Mouse (Mus musculus): ENCODE measurements at regions not wholly inside any gene's neighbourhood (a gene's known extent, or its start where the extent isn't known, plus 50 kb on each side); places are given as distances from the start of the nearest gene placed in this dataset.

DNA sequence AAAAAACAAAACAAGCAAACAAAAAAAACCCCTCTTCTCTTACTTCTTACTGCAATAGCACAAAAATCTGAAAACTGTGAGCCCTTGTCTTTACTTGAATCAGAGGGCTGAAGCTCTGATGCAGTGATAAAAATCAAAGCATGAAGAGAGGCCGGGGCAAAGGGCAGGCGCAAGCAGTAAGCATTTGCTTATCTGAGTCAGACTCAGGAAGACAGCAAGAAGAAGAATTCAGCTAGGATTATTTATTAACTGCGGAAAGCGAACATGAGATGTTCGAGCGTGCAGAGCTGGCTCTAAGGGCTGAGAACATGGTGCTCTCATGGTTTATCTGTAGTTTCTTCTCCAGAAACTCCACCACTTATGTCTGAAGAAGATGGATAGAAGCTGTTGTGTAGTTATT, 163.4 kb upstream of the Sgcd start:
- no peak for DNase-seq (ENCODE audit: low read depth, low spot score)

DNA sequence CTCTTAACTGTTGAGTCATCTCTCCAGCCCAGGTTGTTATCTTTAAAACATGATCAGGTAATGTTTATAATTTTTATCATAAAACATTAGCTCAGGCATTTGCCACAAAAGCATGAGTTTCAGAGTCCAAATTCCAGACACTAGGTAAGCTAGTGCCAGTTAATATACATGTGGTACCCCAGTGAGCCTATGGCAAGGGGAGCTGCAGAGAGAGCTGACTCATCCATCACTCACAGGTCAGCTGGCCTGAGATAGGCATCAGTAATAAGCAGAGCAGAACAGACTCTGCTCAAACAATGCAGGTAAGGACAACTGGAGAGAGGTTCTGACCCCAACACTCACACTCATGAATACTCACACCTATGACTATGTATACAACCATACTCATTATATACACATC, 144.6 kb upstream of the Sgcd start:
- no peak for DNase-seq (ENCODE audit: low read depth, low spot score)

DNA sequence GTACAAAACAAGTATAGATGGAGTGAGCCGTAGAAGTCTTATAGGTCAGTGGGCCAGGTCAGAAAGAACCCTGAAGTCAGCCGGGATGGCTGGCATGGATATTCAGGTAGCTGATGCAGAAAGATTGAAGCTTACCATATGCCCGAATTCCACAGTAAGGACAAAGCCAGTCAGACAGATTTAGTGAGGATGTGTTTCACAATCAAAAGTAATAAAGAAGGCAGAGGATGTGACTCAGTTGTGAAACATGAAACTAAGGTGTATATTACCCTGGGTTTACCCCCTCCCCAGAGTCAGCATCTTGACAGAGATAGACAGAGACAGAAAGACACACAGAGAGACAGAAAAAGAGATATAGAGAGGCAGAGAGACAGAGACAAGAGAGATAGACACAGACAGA, 109.3 kb upstream of the Sgcd start:
- DNase-seq (ENCODE audit: low read depth, low spot score), result no peak

DNA sequence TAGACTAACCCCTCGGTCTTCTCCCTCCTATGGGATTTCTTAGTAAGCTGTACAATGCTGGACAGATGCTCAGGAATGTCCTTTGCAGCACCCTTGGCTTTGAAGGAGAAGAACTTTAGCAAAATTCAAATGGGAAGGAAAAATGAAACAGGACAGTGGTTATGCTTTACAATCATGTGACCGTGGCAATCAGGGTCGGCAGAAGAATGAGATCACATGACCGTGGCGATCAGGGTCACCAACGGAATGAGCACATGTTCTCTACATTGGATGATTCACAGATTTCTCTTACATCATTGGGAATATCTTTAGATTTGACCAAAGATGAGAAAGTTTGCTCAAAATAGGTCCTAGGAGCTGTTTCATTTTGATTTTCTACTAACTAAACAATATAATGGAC, 108.7 kb upstream of the Sgcd start:
- DNase-seq (ENCODE audit: low read depth, low spot score), result no peak

DNA sequence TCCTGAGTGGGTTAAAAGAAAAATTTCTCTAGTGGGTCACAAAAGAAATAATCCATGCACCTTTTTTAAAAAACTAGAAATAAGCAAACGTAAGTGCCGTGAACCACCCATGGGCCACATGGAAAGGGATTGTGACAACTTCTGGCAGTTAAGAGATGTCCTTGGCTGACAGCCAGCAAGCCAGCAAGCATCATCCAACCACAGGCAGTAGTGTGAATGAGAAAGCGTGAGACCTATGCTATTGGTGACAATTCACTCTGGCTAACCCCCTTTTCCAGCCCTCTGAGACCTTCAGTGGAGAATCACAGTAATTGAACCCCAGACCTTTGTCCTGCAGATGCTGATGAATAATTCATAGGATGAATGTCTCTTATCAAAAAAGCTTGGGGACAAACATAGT, 78.3 kb upstream of the Sgcd start:
- no peak for DNase-seq (ENCODE audit: low read depth, low spot score)

DNA sequence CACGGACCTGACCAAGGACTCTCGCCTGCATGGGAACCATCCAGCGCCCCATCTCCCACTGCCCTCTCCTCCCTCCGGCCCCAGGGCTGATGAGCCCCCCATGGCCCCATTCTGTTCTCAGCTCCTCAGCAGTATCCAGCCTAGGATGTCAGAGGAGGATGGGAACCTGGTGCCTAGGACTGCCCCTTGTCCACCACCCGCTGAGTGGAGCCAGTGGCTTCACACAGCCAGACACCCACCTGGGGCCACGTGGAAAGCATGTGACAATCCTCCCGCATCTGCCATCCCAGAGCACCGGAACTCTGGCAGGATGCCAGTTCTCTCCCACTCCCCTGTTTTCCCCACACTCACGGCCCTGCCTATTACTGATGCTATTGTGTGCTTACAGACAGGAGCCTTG, 75.0 kb upstream of the Sgcd start:
- no peak for DNase-seq (ENCODE audit: low read depth, low spot score)

GRCm38 (mm10) chr11:48061501-48061900, 72.7 kb upstream of the Sgcd start:
- no peak for DNase-seq (ENCODE audit: low read depth, low spot score)

- DNase-seq (ENCODE audit: low read depth, low spot score), result no peak
Observed at GRCm38 (mm10) chr11:48051156-48051866, 62.5 kb upstream of the Sgcd start.

DNA sequence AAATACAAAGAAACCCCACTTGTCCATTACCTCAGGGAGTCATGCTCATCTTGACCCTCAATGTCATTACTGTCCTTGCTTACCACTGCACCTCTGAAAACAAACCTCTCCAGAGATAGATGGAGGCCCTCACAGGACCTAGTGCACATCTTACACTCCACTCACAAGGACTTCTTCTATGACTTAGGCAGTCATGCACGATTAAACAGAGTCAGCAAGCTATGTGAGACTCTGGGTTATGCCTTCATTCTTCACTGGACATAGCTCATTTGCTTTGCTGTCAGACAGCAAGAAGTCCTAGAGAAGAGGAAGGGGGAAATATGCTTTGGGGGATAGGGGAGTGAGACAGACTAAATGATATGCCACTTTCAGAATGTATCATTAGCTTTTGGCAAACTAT, 59.5 kb upstream of the Sgcd start:
- DNase-seq (ENCODE audit: low read depth, low spot score), result no peak

Measured in A20 (cell line).